Mouse (Mus musculus) kidney, embryonic 16.5 days (tissue): ENCODE results near the gene Tnfsf10. TPM values are rescaled to one million over a fixed set of nuclear protein-coding genes. Genes with fewer than 3 reads are reported as not detected.
"Not testable (repeated sequence)": the region's sequence is repeated elsewhere in the genome, so short reads cannot be mapped to it uniquely, and the experiment has no call there.

ENCODE experiments used
- ATAC-seq: fragments of 200-750 bp; cut with Nextera tagmentation; 2 replicates; pipeline ENCODE4 v1.8.0; 2017; ENCODE audit warnings: moderate TSS enrichment; ENCODE audit not compliant: low FRiP score, low TSS enrichment
- H3K27ac ChIP-seq: fragments of 300-500 bp; sonication (generic); 2 replicates; pipeline ENCODE4 v1.5.1; 2014; ENCODE audit warnings: low read length
- H3K27me3 ChIP-seq: fragments of 300-500 bp; sonication (generic); 2 replicates; pipeline ENCODE4 v1.6.1; 2014; ENCODE audit warnings: low read length, control low read depth, mixed read lengths; ENCODE audit not compliant: insufficient read depth
- H3K36me3 ChIP-seq: fragments of 300-500 bp; sonication (generic); 2 replicates; pipeline ENCODE4 v1.6.1; 2014; ENCODE audit warnings: low read length, control low read depth, mixed read lengths; ENCODE audit not compliant: insufficient read depth
- H3K4me1 ChIP-seq: fragments of 300-500 bp; sonication (generic); 2 replicates; pipeline ENCODE4 v1.6.1; 2014; ENCODE audit warnings: low read length, control low read depth, mixed read lengths; ENCODE audit not compliant: insufficient read depth
- H3K4me2 ChIP-seq: fragments of 300-500 bp; sonication (generic); replicated peaks from 2 replicates; pipeline ENCODE4 v1.6.1; 2014; ENCODE audit warnings: low read depth, low read length
- H3K4me3 ChIP-seq: fragments of 300-500 bp; sonication (generic); 2 replicates; pipeline ENCODE4 v1.5.1; 2014; ENCODE audit warnings: mild to moderate bottlenecking, low read length
- H3K9ac ChIP-seq: fragments of 300-500 bp; sonication (generic); replicated peaks from 2 replicates; pipeline ENCODE4 v1.6.1; 2014; ENCODE audit warnings: low read length
- H3K9me3 ChIP-seq: fragments of 300-500 bp; sonication (generic); 2 replicates; pipeline ENCODE4 v1.6.1; 2016; ENCODE audit warnings: low read length, control low read depth
- WGBS: fragments of 180-500 bp; shearing (Covaris S2); extraction: QIAGEN DNeasy Blood & Tissue Kit; methylation state at CpG from one replicate; pipeline ENCODE4 v1.1.7; 2014; 5-methylcytosine and 5-hydroxymethylcytosine counted together
- polyA plus RNA-seq: library from polyadenylated mRNA; unstranded; fragments of >200 nt; fragmentation: Nextera tagmentation; extraction: Ambion mirVana; gene quantifications from 2 replicates; pipeline ENCODE4 v1.2.1, GENCODE M21; 2015

Gene Tnfsf10
- polyA plus RNA-seq, 1 experiment from 2014 or later: 0.95 TPM

GRCm38 (mm10) chr3:27283071-27283713 is 33.6 kb upstream of the Tnfsf10 start:
- ATAC-seq: peak; percentile 74
- H3K27me3 ChIP-seq: no peaks in the 10 kb centered on the region
- peaks cover 39% of the 10 kb centered on the region for H3K4me1 ChIP-seq
- WGBS: 9% methylated on average over 27 of the region's 27 CpGs
- no peaks in the 10 kb centered on the region for H3K9me3 ChIP-seq
- peak overlapping the region; percentile 31 for H3K4me3 ChIP-seq
- H3K27ac ChIP-seq: peak overlapping the region; percentile 94
- H3K4me2 ChIP-seq: peak overlapping the region; percentile 51
- H3K36me3 ChIP-seq: no peaks in the 10 kb centered on the region
- H3K9ac ChIP-seq: peak overlapping the region; percentile 47

DNA sequence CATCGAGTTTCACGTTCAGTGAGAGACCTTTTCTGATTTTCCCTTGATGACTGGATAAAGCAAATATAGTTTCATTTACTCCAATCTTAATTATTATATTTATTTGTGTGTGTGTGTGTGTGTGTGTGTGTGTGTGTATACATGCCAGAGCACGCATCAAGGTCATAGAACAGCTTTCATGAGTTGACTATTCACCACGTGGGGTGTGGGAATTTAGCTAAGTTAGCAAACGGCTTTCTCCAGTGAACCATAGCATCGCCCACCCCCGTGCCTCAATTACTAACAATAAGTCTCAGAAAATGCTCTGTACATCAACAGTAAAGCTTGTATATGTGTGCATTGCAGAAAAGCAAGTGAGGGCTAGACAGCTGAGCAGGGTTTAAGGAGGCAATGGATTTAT is 33.0 kb upstream of the Tnfsf10 start:
- H3K4me1 ChIP-seq: peaks cover 41% of the 10 kb centered on the region
- H3K9me3 ChIP-seq: no peaks in the 10 kb centered on the region
- H3K36me3 ChIP-seq: no peaks in the 10 kb centered on the region
- H3K4me3 ChIP-seq: no peak overlapping the region; the same call in 1 of the 2 replicates
- peak overlapping the region; percentile 51 for H3K4me2 ChIP-seq
- H3K9ac ChIP-seq: peak overlapping the region; percentile 47
- ATAC-seq: peak; percentile 49; the same call in 1 of the 2 replicates
- H3K27me3 ChIP-seq: no peaks in the 10 kb centered on the region
- WGBS: 41% methylated on average over 7 of the region's 7 CpGs
- peak overlapping the region; percentile 94 for H3K27ac ChIP-seq

DNA sequence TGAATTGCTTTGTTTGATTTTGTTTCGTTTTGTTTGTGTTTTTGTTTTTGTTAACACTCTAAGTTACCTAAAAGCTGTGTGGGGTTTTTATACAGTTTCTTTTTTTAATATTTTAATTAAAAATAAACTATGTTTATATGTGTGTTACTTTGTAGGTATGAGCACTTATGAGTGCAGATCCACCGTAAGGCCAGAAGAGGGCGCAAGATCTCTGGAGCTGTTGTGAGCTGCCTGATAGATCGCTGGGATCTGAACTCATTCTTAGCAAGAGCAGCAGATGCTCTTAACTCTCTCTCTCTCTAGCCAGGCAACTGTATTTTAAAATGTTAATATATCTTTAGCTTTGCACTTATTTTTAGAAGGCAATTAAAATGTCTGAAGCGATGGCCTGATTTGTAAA is 32.6 kb upstream of the Tnfsf10 start:
- Histone ChIP-seq H3K9me3 (no peaks in the 10 kb centered on the region), H3K36me3 (no peaks in the 10 kb centered on the region), H3K9ac (no peak overlapping the region), H3K4me3 (no peak overlapping the region), H3K27ac (peak overlapping the region; percentile 94), H3K4me2 (no peak overlapping the region), H3K4me1 (peaks cover 46% of the 10 kb centered on the region), H3K27me3 (no peaks in the 10 kb centered on the region)
- WGBS: 87% methylated on average over 5 of the region's 5 CpGs
- ATAC-seq: no peak

GRCm38 (mm10) chr3:27285072-27285471 is 31.8 kb upstream of the Tnfsf10 start:
- H3K9me3 ChIP-seq: no peaks in the 10 kb centered on the region
- H3K4me3 ChIP-seq: no peak overlapping the region
- H3K4me2 ChIP-seq: no peak overlapping the region
- 42% methylated on average over 9 of the region's 9 CpGs for WGBS
- no peaks in the 10 kb centered on the region for H3K27me3 ChIP-seq
- peak; percentile 36; the same call in 1 of the 2 replicates for ATAC-seq
- H3K9ac ChIP-seq: no peak overlapping the region
- no peaks in the 10 kb centered on the region for H3K36me3 ChIP-seq
- H3K4me1 ChIP-seq: peaks cover 47% of the 10 kb centered on the region
- peak overlapping the region; percentile 25 for H3K27ac ChIP-seq

DNA sequence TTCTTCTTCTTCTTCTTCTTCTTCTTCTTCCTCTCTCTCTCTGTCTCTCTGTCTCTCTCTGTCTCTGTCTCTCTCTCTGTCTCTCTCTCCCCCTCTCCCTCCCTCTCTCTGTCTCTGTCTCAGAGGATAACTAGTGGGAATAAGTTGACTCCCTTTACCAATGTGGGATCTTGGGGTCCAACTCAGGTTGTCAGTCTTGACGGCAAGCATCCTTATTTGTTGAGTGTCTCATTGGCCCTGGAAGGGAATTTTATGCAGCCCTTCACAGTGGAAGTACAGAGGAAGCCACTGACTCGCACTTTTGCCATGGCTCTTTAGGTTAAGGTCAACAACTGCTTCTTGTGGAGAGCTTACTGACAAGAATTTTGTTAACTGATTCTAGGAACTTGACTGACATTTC is 28.5 kb upstream of the Tnfsf10 start:
- Histone ChIP-seq H3K36me3 (no peaks in the 10 kb centered on the region), H3K4me3 (no peak overlapping the region), H3K4me1 (peaks cover 18% of the 10 kb centered on the region), H3K27ac (peak overlapping the region; percentile 71), H3K9me3 (no peaks in the 10 kb centered on the region), H3K9ac (no peak overlapping the region), H3K4me2 (no peak overlapping the region), H3K27me3 (no peaks in the 10 kb centered on the region)
- no peak for ATAC-seq
- 59% methylated on average over 2 of the region's 2 CpGs for WGBS

DNA sequence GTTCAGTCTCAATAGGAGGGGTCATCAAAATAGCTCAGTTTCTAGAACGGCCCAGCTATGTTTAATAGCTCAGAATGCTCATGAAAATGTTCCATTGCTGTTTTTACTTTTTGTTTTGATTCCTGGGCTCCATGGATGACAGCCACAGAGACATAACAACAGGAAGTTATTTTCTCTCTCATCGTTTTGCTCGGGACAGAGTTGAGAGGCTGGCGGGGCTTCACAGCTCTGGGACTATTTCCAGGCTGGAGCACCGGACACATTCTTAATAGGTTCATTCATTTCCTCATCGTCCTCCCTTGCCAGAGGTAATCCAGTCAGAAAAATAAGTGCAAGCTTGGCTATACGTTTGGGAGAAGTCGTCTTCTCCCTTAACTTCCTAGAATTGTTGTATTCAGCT is 27.9 kb upstream of the Tnfsf10 start:
- no peak overlapping the region for H3K4me2 ChIP-seq
- H3K9me3 ChIP-seq: no peaks in the 10 kb centered on the region
- H3K27ac ChIP-seq: peak overlapping the region; percentile 71; the same call in 1 of the 2 replicates
- no peak for ATAC-seq
- 38% methylated on average over 8 of the region's 8 CpGs for WGBS
- no peak overlapping the region for H3K9ac ChIP-seq
- no peak overlapping the region for H3K4me3 ChIP-seq
- H3K27me3 ChIP-seq: no peaks in the 10 kb centered on the region
- H3K36me3 ChIP-seq: no peaks in the 10 kb centered on the region
- H3K4me1 ChIP-seq: peaks cover 13% of the 10 kb centered on the region

- Histone ChIP-seq H3K27me3 (no peaks in the 10 kb centered on the region), H3K4me2 (no peak overlapping the region)
- WGBS: 90% methylated on average over 5 of the region's 5 CpGs
Observed at GRCm38 (mm10) chr3:27290285-27290684, 26.5 kb upstream of the Tnfsf10 start.

DNA sequence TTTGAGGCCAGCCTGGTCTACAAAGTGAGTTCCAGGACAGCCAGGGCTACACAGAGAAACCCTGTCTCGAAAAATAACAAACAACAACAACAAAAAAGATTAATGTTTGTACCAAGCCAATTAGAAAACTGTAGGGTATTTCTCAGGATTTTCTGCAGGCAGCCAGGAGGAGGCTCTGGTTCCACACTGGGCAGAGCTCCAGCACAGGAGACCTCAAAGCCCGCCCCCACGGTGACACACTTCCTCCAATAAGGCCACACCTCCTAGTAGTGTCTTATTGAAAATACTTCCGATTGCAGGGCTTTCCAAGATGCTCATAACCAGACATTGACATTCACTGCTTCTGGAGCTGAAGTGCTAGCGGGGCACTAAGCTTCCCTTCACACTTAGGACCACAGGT is 25.9 kb upstream of the Tnfsf10 start:
- H3K36me3 ChIP-seq, H3K27ac ChIP-seq, H3K9ac ChIP-seq, H3K4me3 ChIP-seq, H3K27me3 ChIP-seq, H3K9me3 ChIP-seq, H3K4me2 ChIP-seq, H3K4me1 ChIP-seq, ATAC-seq: not testable (repeated sequence)
- whole genome bisulfite sequencing: 84% methylated on average over 5 of the region's 5 CpGs

More at GRCm38 (mm10) chr3:27290285-27290684, 26.5 kb upstream of the Tnfsf10 start:
- no peak for ATAC-seq
- H3K9ac ChIP-seq: no peak overlapping the region
- H3K4me1 ChIP-seq: peaks cover 13% of the 10 kb centered on the region
- H3K36me3 ChIP-seq: no peaks in the 10 kb centered on the region
- H3K27ac ChIP-seq: no peak overlapping the region
- no peak overlapping the region for H3K4me3 ChIP-seq
- H3K9me3 ChIP-seq: no peaks in the 10 kb centered on the region

GRCm38 (mm10) chr3:27291411-27291810 is 25.4 kb upstream of the Tnfsf10 start:
- not testable (repeated sequence) for H3K4me1 ChIP-seq, H3K36me3 ChIP-seq, ATAC-seq, H3K4me3 ChIP-seq, H3K27me3 ChIP-seq, H3K27ac ChIP-seq, H3K9me3 ChIP-seq, H3K4me2 ChIP-seq, H3K9ac ChIP-seq
- WGBS: 85% methylated on average over 4 of the region's 4 CpGs

GRCm38 (mm10) chr3:27293645-27294385 is 23.0 kb upstream of the Tnfsf10 start:
- no peaks in the 10 kb centered on the region for H3K9me3 ChIP-seq
- H3K4me2 ChIP-seq: no peak overlapping the region
- H3K4me3 ChIP-seq: no peak overlapping the region
- 54% methylated on average over 7 of the region's 7 CpGs for WGBS
- ATAC-seq: 0 out of 2 replicates have a peak, but pooled peaks have one; percentile 42
- no peak overlapping the region for H3K27ac ChIP-seq
- H3K36me3 ChIP-seq: no peaks in the 10 kb centered on the region
- no peak overlapping the region for H3K9ac ChIP-seq
- peaks cover 6% of the 10 kb centered on the region for H3K4me1 ChIP-seq
- no peaks in the 10 kb centered on the region for H3K27me3 ChIP-seq
